Mouse (Mus musculus): Measurements from ENCODE around the gene Myoz1. TPM values are rescaled to one million over a fixed set of nuclear protein-coding genes. Genes with fewer than 3 reads are reported as not detected.

Gene Myoz1
- total RNA-seq, 2 experiments from 2014 or later: not detected

DNA sequence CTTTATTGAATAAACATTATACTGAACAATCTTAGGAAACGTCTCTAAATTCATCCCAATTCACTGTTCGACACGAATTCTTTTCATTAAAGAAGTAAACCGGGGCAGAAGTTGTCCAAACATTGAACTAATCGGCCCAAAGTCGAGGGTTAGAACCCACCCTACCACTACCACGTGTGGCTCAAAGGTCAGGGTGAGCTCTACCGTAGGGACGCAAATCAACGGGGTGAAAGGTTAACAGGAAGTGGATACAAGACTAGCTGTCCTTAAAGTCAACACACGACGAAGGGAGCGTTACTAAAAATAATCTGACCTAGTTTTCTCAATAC lies 17.4 kb upstream of the Myoz1 start:
- peak in 1 of 2 experiments; percentile 18 for DNase-seq (ENCODE audit: low spot score in 2 of 2)

DNA sequence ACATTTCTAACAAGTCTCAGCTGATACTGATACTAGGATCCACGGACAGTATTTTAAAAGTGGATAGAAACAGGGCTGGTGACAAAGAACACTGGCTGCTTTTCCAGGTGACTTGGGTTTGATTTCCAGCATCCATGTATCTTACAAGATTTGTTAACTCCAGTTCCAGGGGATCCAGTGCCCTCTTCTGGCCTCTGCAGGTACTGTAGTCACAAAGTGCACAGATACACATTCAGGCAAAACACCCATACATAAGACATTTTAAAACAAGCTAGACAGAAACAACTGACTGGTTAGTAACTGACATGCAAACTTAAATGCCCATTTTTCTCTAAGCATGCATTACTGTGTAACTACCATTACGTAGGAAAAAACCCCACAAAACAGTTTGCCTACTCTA lies 16.6 kb upstream of the Myoz1 start:
- no peak for DNase-seq (ENCODE audit: low spot score in 2 of 2)

DNA sequence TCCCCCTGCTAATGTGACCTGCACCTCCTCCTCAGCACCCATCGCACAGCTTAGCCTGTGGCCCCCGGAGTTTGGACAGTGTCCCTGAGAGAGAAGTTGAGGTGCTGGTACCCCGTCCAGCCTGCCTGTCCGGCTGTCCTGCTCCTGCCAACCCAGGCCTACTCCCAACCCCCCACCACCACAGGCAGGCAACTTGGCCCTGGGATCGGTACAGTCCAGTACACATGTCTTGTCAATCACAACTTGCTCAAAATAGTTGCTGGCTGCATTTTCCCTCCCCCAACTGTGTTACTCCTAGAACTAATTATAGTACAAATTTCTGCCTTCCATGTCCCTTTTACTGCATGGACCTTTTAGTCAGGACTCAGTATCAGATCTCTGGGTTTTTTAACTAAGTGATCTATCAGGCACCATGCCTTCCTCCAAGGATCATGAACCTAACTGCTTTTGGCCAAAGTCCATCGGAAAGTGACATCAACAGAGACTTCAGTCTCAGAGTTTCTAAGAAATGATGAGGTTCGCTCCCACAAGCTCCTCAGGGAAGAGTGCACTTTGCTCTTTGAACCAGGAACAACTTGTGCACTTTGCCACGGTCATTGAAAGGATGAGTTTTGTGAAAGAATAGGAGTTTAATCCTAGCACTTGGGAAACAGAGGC lies 11.9 kb upstream of the Myoz1 start, which contains the start of gene Synpo2l:
Gene Synpo2l, minus strand, starts transcription at position 201 of the 657 bp plus-strand sequence.
- no peak for DNase-seq (ENCODE audit: low spot score in 2 of 2)

DNA sequence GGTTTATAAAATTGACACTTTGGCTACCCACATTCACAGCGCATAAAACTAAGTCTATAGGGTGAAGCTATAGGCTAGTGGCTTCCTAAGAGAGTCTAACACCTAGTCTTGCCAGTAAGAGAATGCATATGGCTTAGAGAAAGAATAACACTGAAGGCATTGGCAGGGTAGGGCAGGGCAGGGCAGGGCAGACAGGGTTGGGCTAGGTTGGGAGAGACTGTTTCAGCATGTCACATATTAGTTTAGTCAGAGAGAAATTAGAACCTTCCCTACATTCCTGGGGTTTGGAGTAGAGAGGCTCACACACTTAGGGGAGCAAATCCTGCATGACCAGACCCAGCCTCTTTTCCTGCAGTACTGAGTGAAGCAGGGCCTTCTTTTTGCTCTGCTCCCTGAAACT lies 11.1 kb upstream of the Myoz1 start:
- DNase-seq (ENCODE audit: low spot score in 2 of 2): no peak

DNA sequence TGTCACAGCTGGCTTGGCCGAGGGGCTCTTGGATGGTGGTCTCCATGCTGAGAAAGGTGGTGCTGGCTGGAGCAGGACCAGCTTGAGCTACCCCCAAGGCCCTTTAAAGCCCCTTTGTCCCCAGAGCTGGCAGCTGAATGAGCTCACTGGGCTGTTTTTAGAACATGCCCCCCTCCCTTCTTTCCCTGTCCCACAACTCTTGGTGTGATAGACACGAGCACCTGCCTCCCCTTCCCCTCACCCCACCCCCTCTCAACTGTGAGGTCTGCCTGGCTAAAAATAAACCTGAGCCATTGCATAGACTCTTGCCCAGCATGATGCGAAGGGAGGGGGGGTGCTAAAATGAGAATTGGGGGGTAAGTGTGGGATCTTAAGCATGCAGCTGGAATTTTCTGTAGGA lies 8.1 kb upstream of the Myoz1 start:
- DNase-seq (ENCODE audit: low spot score in 2 of 2): no peak

DNA sequence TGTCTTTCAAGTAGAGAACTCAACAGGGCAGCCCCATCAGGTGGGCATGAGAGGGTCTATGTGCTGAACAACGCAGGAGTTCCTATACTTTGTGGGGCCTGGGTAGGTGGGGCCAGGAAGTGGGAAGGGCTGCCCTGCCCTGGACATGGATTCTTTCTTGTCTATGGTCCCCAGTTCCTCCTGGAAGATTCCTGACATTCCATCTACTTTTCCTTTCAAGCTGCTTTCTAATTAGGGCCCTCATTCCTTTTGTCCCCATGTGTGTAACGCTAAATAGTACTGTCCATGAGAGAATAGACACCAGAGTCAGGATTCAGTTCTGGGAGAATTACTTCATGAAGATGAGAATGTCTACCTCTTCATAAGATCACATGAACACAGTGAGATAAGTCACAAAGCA lies 7.3 kb upstream of the Myoz1 start:
- no peak for DNase-seq (ENCODE audit: low spot score in 2 of 2)

DNA sequence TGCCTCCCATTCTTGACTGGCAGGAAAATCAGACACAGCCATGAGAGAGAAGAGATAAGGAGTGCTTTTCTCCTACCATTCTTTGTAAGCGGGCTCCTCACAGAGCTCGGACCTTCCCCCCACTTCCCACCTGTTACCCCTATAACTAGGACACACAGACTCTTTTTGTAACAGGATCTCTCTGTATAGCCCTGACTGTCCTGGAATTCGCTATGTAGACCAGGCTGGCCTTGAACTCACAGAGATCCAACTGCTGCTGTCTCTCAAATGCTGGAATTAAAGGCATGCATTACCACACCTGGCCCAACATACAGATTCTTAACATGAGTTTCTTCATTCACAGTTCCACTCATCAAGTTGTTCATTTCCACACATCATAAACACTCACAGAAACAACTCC lies 6.4 kb upstream of the Myoz1 start:
- no peak for DNase-seq (ENCODE audit: low spot score in 2 of 2)

DNA sequence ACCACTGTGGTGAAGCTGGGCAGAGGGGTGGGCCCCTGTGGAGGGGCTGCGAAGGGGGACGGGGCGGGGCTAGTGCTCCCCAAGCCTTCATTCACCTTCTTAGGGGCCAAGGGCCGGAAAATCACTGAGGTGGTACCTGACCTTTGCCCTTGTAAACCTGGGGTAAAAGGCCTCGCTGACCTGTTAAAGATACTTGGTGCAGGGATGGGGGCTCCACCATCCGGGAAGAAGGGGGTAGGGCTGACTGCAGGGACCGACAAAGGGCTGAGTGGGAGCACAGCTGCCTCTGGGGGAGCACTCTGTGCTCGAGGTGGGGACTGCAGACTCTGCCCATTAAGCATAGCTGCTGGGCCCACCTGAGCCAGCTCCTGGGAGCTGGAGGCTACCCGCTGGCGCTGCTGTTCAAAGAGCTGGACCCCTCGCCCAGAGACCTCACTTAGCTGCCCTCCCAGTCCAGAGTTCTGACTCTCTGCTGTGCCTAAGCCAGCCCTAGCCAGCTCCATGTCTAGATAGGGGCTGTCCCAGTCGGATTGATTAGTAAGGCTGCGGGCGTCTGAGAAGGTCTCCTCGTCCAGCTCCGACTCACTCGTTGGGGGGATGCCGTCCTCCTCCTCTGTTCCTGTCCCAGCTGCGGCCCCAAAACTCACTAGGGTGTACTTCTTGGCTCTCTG lies 5.5 kb upstream of the Myoz1 start:
- DNase-seq (ENCODE audit: low spot score in 2 of 2): peak in 1 of 2 experiments; percentile 45

DNA sequence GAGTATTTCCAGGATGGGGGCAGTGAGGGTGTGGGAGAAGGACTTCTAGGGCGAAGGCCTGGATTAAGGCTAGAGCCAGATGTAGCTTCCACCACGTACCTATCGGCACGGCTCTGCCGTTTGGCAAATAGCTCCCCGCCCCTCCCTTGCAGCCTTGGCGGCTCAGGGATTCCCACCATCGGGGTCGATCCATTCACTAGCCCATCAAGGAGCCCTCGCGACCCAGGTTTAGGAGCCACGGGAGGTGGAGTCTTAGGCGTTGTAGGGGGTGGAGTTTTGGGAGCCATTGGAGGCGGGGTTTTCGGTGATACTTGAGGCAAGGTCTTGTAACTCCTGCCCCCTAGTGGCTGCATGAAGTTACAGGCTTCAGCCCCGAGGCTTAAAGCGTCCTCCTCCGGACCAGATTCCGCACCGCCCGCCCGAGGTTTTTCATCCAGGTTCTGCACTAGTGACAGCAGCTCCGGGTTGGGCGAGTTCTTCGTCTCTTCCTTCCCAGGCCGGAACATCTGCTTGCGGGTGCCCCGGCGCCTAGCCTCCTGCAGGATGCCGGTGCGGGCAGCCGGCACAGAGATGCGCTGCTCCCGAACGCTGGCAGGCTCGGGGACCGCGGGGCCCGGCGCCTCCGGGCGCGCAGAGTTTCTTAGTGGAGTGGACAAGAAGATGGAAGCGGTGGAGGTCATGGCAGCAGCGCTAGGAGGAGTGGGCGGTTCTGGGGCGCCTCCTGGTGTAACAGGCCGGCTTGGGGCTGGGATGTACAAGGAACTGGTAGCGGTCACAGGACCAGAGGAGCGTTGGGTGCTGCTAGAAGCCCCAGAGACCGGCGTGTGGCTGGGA lies 4.7 kb upstream of the Myoz1 start:
- DNase-seq (ENCODE audit: low spot score in 2 of 2): peak; percentile 93 to 97

DNA sequence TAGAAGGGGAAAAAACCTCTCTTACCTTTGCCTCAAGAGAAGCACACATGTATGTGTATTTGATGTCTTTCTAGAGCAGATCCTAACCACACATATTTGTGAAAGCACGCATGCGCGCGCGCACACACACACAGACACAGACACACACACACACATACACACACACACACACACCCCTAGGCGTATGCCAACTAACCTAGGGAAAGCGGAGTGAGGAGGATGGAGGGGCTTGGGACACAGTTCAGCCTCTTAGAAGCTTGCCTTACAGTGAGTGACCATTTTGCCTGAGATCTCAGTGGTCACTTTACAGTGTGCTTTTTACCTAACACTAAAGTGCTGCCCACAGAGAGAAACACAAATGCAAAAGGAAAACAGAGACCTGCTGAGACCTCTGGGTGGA lies 3.3 kb upstream of the Myoz1 start:
- no peak for DNase-seq (ENCODE audit: low spot score in 2 of 2)

DNA sequence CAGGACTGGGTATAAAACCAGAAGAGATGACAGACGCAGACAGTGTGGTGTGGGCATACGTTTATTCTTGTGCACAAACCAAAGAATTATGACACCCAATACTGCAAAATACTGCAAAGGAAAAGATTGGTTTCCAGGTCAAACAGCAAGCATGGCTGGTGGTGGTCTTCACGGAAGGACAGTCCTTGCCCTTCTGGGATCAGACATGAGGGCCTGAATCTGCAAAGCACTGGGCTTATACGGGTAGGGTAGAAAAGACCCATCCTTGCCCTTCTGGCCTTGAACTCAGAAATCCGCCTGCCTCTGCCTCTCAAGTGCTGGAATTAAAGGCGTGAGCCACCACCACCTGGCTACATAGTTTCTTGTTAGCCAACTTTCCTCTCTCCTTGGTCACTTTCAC lies 2.6 kb upstream of the Myoz1 start:
- no peak for DNase-seq (ENCODE audit: low spot score in 2 of 2)

DNA sequence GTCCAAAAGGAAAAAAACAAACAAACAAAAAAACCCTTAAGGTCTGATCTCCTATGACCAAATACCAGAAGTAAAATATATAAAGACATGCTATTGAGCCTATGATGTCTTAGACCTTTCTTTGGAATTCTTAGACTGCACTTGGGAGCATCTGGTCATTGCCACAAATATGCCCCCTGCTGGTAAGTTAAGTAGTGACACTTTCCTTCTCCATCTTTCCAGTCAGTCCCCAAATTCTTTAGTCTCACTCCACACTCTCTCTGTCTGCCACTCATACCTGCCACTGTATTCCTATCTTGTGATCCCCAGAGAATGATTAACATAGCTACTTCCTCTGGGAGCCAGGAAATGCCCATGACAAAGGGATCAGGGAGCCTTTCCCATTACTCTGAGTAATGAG lies 2.0 kb upstream of the Myoz1 start:
- peak in 1 of 2 experiments; percentile 66 for DNase-seq (ENCODE audit: low spot score in 2 of 2)

DNA sequence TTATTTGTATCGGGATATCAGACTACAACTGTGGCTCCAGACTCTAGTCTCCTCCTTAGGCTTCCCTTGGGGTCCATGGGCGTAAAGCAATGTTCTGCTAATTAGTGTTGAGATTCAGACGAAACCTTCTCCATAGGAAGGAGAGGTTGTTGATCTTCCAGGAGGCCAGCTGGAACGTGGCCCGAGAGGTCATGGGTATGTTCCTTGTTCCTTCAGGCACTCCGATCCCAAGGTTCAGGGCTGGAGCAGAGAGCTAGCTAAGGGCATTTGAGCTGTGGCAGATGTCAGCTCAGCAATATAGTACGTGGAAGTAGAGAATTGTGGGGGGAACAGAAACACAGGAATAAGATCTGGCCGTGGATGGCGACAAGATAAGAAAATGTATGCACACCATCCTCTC lies 609 bp downstream of the Myoz1 start:
- no peak for DNase-seq (ENCODE audit: low spot score in 2 of 2)

DNA sequence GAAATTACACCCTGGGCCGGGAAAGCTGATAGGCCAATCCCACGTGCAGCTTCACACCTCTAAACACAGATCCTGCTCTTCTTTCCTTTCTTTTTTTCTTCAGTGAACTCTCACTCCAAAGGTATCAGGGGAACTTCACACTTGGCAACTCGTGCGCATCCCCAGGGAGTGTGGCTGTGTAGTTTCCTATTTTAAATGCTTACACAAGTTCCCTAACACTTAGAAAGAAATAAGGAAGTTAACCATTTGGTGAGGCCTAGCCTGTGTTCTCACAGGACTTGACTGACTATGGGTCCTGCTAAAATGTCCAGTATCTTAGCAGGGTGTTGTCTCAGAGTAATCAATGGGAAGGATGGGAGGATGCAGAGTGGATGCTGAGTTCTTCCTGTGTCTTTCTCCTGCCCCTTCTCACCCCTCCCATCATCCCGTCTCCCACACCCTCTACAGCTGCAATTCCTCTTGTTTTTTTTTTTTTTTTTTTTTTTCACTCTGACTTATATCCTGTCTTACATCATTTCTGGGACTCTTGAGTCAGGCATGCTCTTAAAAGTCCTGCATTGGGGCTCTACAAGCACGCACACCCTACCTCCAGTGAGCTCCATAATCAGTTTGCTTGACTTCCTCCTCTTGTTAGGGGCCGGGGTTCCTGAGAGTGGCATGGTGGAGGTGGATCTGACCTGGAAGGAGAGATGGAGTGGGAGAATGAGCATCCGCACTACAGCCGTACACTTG lies 1.5 kb downstream of the Myoz1 start:
- no peak for DNase-seq (ENCODE audit: low spot score in 2 of 2)

DNA sequence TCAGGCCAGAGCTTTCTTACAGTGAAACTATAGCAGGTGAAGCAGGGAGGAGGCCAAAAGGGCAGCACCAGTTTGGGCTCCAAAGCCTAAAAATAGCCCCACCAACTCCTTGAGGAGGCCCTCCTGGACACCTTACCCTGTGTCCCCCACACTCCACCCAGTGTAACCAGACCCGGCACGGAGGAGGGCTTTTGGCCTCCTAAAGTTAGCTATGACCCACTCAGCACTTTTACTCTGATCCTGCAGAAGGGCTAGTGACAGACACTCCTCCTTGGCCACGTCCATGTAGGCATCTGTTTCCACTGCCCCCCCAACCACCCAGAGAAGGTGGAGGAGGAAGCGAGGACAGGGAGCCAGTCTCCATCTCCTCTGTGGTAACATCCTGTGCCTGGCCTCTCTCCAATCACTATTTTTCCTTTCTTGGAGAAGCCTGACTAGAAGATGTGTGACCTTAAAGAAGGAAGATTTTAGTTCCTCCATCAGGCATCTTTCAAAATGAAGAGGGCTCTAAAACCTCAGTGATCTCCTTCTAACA lies 4.6 kb downstream of the Myoz1 start:
- DNase-seq (ENCODE audit: low spot score in 2 of 2): no peak

DNA sequence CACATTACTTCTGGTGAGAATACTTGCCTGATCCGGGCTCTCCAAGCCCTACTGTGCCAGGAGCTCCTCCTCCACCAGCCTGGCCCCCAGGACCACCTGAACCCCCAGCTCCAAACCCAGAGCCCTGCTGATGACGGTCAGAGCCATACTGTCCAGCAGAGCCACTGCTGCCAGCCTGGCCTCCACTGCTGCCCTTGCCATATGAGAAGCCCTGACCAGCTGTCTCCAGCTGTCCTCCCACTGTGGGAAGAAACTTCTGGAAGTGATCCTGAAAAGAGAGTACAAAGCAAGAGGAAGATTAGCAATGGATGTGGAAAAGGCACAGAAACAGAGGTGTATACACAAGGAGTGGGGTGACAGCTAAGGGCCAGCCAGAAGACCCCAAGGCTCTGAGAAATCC lies 5.3 kb downstream of the Myoz1 start:
- no peak for DNase-seq (ENCODE audit: low spot score in 2 of 2)

DNA sequence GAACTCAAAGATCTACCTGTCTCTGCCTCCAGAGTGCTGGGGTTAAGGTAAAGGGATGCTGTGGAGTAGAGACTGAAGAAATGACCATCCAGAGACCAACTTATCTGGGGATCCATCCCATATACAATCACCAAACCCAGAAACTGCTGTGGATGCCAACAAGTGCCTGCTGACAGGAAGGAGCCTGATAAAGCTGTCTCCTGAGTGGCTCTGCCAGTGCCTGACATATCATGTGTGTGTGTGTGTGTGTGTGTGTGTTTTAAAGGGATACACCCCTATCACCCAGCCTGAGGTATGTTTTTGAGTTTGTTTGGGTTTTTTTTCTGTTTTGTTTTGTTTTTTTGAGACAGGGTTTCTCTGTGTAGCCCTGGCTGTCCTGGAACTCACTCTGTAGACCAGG lies 10.0 kb downstream of the Myoz1 start:
- no peak for DNase-seq (ENCODE audit: low spot score in 2 of 2)

DNA sequence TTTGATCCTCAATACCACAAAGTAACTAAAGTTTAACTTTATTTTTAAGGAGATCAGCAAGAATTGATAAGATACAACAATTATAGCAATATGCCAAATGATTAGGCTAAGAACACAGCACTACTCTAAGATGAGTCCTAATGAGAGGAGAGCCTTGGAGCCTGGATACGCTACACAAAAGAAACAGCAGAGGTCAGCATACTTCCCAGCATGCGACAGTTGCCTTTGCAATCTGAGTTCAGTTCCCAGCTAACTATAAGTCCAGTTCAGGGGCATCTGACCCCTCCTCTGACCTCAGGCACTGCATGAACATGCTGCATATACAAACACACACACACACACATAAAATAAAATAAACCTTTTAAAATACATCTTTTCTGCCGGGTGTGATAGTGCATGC lies 10.8 kb downstream of the Myoz1 start:
- no peak for DNase-seq (ENCODE audit: low spot score in 2 of 2)

DNA sequence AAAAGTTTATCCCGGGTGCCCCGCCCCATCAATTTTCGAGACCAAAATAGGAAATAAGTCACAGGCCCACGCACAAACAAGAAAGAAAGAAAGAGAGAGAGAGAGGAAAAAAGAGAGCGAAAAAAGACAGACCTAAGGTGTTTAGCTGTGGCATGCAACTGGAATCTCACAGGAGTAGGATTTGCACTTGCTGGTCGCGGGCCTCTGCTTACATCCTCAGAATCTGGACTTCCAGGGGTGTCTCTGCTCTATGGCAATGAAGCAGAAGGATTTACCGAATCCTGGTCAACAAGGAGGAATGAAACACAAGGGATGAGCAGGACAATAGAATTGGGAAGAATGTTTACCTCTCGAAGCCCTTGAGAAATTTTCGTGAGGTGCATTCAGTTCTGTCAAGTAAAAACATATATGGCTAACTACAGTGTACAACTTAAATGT lies 14.9 kb downstream of the Myoz1 start:
- no peak for DNase-seq (ENCODE audit: low spot score in 2 of 2)

DNA sequence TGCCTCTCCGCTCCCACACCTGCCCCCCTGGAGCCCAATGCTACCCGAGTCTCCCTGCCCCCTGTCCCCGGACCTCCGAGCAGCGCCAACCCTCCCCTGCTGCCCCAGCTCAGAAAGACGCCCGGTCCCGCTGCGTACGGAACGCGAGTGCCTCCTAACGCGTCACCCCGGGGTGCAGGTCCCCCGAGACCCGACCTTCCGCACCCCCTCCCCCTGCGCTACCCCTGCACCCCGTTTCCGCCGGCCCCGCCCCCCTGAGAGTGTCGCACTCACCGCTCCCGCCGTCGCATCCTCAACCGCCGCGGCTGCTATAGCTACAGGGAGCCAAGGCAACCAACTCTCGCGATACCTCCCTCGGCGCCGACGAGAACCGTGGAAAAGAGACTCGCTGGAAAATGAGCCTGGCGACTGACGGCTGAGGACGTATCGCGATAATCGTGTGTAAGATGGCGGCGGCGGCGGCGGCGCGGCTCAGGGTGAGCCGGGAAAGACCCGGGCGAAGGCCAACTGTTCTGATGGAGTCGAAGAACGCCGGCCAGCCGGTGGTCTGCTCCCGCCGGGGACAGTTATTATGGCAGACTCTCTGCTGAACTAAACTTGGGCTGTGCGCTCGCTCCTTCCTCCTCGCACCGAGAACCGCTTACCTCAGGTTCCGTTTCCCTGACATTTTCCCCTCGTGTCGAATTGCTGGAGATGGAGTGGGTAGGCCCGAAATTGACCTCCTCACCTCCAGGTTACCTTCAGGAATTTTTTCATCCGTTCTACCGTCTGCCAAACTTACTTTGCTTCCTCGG lies 15.5 kb downstream of the Myoz1 start, which contains the start of gene Usp54:
Gene Usp54, minus strand, starts transcription at position 420 of the 794 bp plus-strand sequence.
- DNase-seq (ENCODE audit: low spot score in 2 of 2): peak; percentile 97
